Comparison of ENCODE assay signal across 8 mouse cellular contexts in the genomic region with DNA sequence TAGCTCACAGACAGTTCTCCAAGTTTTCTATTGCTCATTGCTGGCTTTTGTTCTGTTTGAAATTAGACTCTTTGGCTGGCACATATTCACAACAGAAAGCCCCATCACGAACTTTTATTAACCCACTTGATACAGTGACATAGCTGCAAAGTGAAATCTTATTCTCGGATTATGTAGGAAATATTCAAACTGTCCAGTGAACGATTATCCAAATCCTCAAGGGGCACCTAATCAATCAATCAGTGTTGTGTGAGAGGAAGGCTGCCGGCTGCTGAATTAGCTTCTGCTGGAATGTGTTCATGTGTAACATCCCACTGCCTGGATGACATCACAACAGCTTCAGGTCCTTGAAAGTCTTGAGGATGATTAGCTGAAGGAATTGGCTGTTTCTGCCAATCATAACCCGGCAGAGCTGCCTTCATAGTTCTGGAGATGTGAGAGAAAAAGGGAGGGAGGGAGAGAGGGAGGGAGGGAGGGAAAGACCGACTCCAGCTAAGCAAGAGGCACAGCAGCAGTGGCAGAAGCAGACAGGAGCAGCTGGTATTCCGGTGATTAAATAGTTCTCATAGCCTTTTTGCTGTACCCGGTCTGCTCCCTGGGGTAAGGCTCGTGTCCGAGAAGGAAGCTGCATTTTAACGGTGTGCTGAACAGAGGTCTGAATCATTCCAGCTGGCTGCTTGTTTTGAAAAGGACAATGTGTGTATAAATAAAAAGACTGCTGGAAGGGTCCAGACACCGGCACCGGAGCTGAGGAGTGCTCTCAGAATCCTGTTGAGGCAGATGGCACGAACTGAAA. TPM values are rescaled to one million over a fixed set of nuclear protein-coding genes. Genes with fewer than 3 reads are reported as not detected.
DNase-seq lines count a peak whose midpoint lies in the region; ATAC-seq and TF ChIP-seq lines count a peak whose summit lies in the region.

Ndst4 (plus strand) TSS at position 476 of the 796 bp plus-strand sequence.

- POLR2A ChIA-PET in Patski (lab: Charles Lee) = no interaction called here

- TF ChIP-seq CTCF in cerebellum, adult 2 months (IDR thresholded peaks at IDR 0.05; ENCODE audit: borderline replicate concordance, insufficient read depth, low read depth, low read length) = no peak
- no peak for TF ChIP-seq CTCF in Patski (IDR thresholded peaks at IDR 0.05)

- TF ChIP-seq POLR2A in cerebellum, adult 2 months (IDR thresholded peaks at IDR 0.05; ENCODE audit: borderline replicate concordance, insufficient read depth, low read length) = no peak

- H3K4me3 ChIP-seq in cerebellum, adult 2 months (replicated peaks; ENCODE audit: insufficient read depth, low read depth, low read length) = peak within 1 kb of the TSS; percentile 57

- H3K27me3 ChIP-seq in cerebellum, adult 2 months (ENCODE audit: control insufficient read depth, insufficient read depth, low read length) = no peaks in the 10 kb centered on the region
- peaks cover 38% of the 10 kb centered on the region for H3K27me3 ChIP-seq in Patski

- H3K27ac ChIP-seq in cerebellum, adult 2 months (ENCODE audit: insufficient read depth, low read length) = no peak within 1 kb of the TSS

- peak; percentile 47 for ATAC-seq in Patski

- in situ Hi-C loops in Patski (cut with MboI; ENCODE audit: low pct_unique_long_range_greater_than_20kb) = no loop called here

- H3K4me1 ChIP-seq in cerebellum, adult 2 months (ENCODE audit: control insufficient read depth, insufficient read depth, low read length) = no peaks in the 10 kb centered on the region

- CTCF ChIA-PET in Patski (lab: Charles Lee) = interaction anchor here (0.7 kb wide), 2 partner anchors 20 to 37 kb away, joined by 3 read pairs; no protein-coding TSS in a partner anchor

- WGBS in cerebellum, adult 2 months = 4% methylated on average over 14 of the region's 14 CpGs

- DNase-seq in cerebellum, adult 2 months = peak; percentile 20 to 22
- no peak for DNase-seq in cerebellum, adult 8-10 months
- no peak for DNase-seq in Patski (ENCODE audit: low read depth, low spot score)
- peak; percentile 59 for DNase-seq in forelimb bud, embryonic 11.5 days (ENCODE audit: low read depth, low spot score)
- DNase-seq in layer of hippocampus, postnatal 14 days (ENCODE audit: low spot score in 2 of 2) = peak; percentile 19 to 24
- DNase-seq in lung, postnatal 14 days = peak; percentile 3
- peak; percentile 16 for DNase-seq in right cerebral cortex, postnatal 25 days
- no peak for DNase-seq in adipocyte (ENCODE audit: low spot score)

RNA-seq across cellular contexts. Expression of gene Ndst4, which starts in this region (rescaled TPM):
- polyA plus RNA-seq in cerebellum, adult 2 months (2012; rRNA removed) = 3.2 and 4.5 TPM in 2 replicates
- 0.15 TPM for polyA plus RNA-seq in Patski (2021)
- 10 to 100 TPM in 1 of 2 experiments, 1 to 10 TPM in 1; 9.3 to 16.4 TPM for total RNA-seq in layer of hippocampus, postnatal 14 days (2021)

Comparison
In these comparisons a context has a peak if more than half of its experiments do, and no peak if none do; other contexts are left out.
1. DNase-seq: peak in cerebellum, adult 2 months (2 of 2), forelimb bud, embryonic 11.5 days (single experiment), layer of hippocampus, postnatal 14 days (2 of 2), lung, postnatal 14 days (single experiment) and right cerebral cortex, postnatal 25 days (single experiment); none in cerebellum, adult 8-10 months (single experiment), Patski (single experiment) and adipocyte (single experiment).
2. Peak in ATAC-seq in Patski; RNA of the gene not detected or under 1 TPM.